Comparison of ENCODE assay signal across 26 mouse cellular contexts in genomic region chr5:138075684-138076083, GRCm38 (mm10). TPM values are rescaled to one million over a fixed set of nuclear protein-coding genes. Genes with fewer than 3 reads are reported as not detected.
"Had no signal": no experiment of that assay in that cellular context is flagged by ENCODE, and none has a peak within 500 bp of the region (broad histone marks: within the 10 kb centered on the region; RNA-seq: fewer than 3 reads in every experiment).

No protein-coding gene starts in this region.

- DNase-seq: layer of hippocampus, adult 9-11 months; lung, adult 2 months; retina, postnatal 1 day; right cerebral cortex, postnatal 25 days; spleen, adult 18-20 months; thymus, postnatal 25 days had no signal

- H3K9me3 ChIP-seq: limb, embryonic 10.5 days; limb, embryonic 13.5 days; liver, embryonic 15.5 days; midbrain, embryonic 12.5 days; midbrain, embryonic 15.5 days; neural tube, embryonic 12.5 days; neural tube, embryonic 15.5 days; stomach, embryonic 15.5 days had no signal

- H3K4me3 ChIP-seq: layer of hippocampus, adult 2 months; limb, embryonic 10.5 days; limb, embryonic 13.5 days; liver, embryonic 15.5 days; midbrain, embryonic 12.5 days; midbrain, embryonic 15.5 days; neural tube, embryonic 12.5 days; neural tube, embryonic 15.5 days; stomach, embryonic 15.5 days had no signal

- ATAC-seq: midbrain, embryonic 15.5 days had no signal

- H3K27ac ChIP-seq: layer of hippocampus, adult 2 months; limb, embryonic 10.5 days; limb, embryonic 13.5 days; liver, embryonic 15.5 days; macrophage; midbrain, embryonic 12.5 days; midbrain, embryonic 15.5 days; neural tube, embryonic 12.5 days; neural tube, embryonic 15.5 days; stomach, embryonic 15.5 days had no signal

- H3K4me1 ChIP-seq: limb, embryonic 10.5 days; limb, embryonic 13.5 days; liver, embryonic 15.5 days; midbrain, embryonic 12.5 days; midbrain, embryonic 15.5 days; neural tube, embryonic 12.5 days; neural tube, embryonic 15.5 days; stomach, embryonic 15.5 days had no signal

- H3K36me3 ChIP-seq: limb, embryonic 10.5 days; limb, embryonic 13.5 days; liver, embryonic 15.5 days; midbrain, embryonic 12.5 days; midbrain, embryonic 15.5 days; neural tube, embryonic 12.5 days; neural tube, embryonic 15.5 days; stomach, embryonic 15.5 days had no signal

- H3K4me2 ChIP-seq: limb, embryonic 13.5 days; liver, embryonic 11.5 days; liver, embryonic 15.5 days; midbrain, embryonic 12.5 days; midbrain, embryonic 15.5 days; neural tube, embryonic 12.5 days; neural tube, embryonic 15.5 days; stomach, embryonic 15.5 days had no signal

- H3K9ac ChIP-seq: limb, embryonic 13.5 days; liver, embryonic 15.5 days; midbrain, embryonic 12.5 days; midbrain, embryonic 15.5 days; neural tube, embryonic 12.5 days; neural tube, embryonic 15.5 days; stomach, embryonic 15.5 days had no signal

- H3K27me3 ChIP-seq: limb, embryonic 13.5 days; liver, embryonic 15.5 days; midbrain, embryonic 12.5 days; midbrain, embryonic 15.5 days; neural tube, embryonic 12.5 days; neural tube, embryonic 15.5 days; stomach, embryonic 15.5 days had no signal

RNA-seq across cellular contexts. Expression of gene Smok3c, which starts 22.7 kb away (rescaled TPM):
- total RNA-seq: layer of hippocampus, adult 2 months; layer of hippocampus, postnatal 25 days; left cerebral cortex, adult 18-20 months; left cerebral cortex, postnatal 25 days; megakaryocyte, adult 5-6 weeks had no signal
- polyA plus RNA-seq: intestine, embryonic 14.5 days; intestine, postnatal 0 days; large intestine, adult 2 months; limb, embryonic 10.5 days; limb, embryonic 13.5 days; liver, embryonic 11.5 days; liver, embryonic 15.5 days; lung, adult 2 months; lung, embryonic 16.5 days; macrophage; midbrain, embryonic 12.5 days; midbrain, embryonic 15.5 days; neural tube, embryonic 12.5 days; neural tube, embryonic 15.5 days; stomach, embryonic 15.5 days; thymus, postnatal 0 days had no signal

RNA-seq across cellular contexts. Expression of gene Smok3b, which starts 54.5 kb away (rescaled TPM):
- total RNA-seq: layer of hippocampus, adult 2 months; layer of hippocampus, postnatal 25 days; left cerebral cortex, adult 18-20 months; left cerebral cortex, postnatal 25 days; megakaryocyte, adult 5-6 weeks had no signal
- polyA plus RNA-seq: intestine, embryonic 14.5 days; intestine, postnatal 0 days; large intestine, adult 2 months; limb, embryonic 10.5 days; limb, embryonic 13.5 days; liver, embryonic 11.5 days; liver, embryonic 15.5 days; lung, adult 2 months; lung, embryonic 16.5 days; macrophage; midbrain, embryonic 12.5 days; midbrain, embryonic 15.5 days; neural tube, embryonic 12.5 days; neural tube, embryonic 15.5 days; stomach, embryonic 15.5 days; thymus, postnatal 0 days had no signal

RNA-seq across cellular contexts. Expression of gene Smok3a, which starts 54.6 kb away (rescaled TPM):
- total RNA-seq: layer of hippocampus, adult 2 months; layer of hippocampus, postnatal 25 days; left cerebral cortex, adult 18-20 months; left cerebral cortex, postnatal 25 days; megakaryocyte, adult 5-6 weeks had no signal
- polyA plus RNA-seq: intestine, embryonic 14.5 days; intestine, postnatal 0 days; large intestine, adult 2 months; limb, embryonic 10.5 days; limb, embryonic 13.5 days; liver, embryonic 11.5 days; liver, embryonic 15.5 days; lung, adult 2 months; lung, embryonic 16.5 days; macrophage; midbrain, embryonic 12.5 days; midbrain, embryonic 15.5 days; neural tube, embryonic 12.5 days; neural tube, embryonic 15.5 days; stomach, embryonic 15.5 days; thymus, postnatal 0 days had no signal
